Mouse (Mus musculus) embryonic fibroblast, embryonic 13.5 days (primary cell): Measurements from ENCODE around the gene Sdccag8.

Source experiments
- CTCF ChIP-seq: IDR thresholded peaks from 2 replicates; pipeline ENCODE4 v1.5.1; 2011; ENCODE audit warnings: mild to moderate bottlenecking, control low read depth, low read length, moderate library complexity, borderline replicate concordance; ENCODE audit not compliant: insufficient read depth
- POLR2A ChIP-seq: IDR thresholded peaks from 2 replicates; pipeline ENCODE4 v1.6.1; 2011; ENCODE audit warnings: low read depth, mild to moderate bottlenecking, control low read depth, low read length, moderate library complexity

- TF ChIP-seq POLR2A (no peak), CTCF (no peak)
Observed at GRCm38 (mm10) chr1:176926009-176926408, 111.5 kb downstream of the Sdccag8 start.
